Mouse (Mus musculus): Measurements from ENCODE around the gene Ccdc84.

DNA sequence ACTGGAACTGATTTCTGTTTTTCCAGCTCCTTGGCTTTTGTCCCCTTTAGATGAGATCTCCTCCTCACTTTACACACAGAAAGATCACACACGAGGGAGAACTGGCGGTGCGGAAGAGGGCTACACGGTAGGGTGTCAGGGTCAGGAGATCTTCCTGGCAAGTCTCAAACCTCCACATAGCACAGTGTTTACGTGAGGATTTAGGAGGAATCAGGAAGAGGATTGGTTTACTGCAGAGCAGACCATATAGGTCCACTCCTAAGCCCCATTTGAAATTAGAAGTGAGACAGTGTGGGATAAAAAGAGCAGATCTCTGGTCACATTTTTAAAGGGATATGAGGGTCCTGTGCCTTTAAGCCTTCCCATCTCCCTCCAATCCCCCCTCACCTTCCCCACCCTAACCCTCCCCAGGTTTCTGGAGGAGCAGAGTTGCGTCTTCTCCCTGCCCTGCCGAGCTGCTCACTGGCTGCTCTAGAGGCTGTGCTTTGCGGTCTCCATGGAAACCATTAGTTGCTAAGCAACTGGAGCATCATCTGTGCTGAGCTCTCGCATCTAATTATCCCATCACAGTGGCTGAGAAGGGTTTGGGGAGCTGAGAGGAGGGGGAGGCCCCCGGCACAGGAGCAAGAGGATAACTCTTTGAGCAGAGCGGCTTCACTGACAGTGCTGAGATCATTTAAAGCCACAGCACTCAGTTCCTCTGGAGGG, 38.8 kb upstream of the Ccdc84 start:
- TF ChIP-seq ELF1 (IDR thresholded peaks at IDR 0.05; ENCODE audit: low read depth, low read length) (no peak), MAZ (IDR thresholded peaks at IDR 0.05; ENCODE audit: low read depth, low read length) (no peak), MAX (IDR thresholded peaks at IDR 0.05; ENCODE audit: low read length) (no peak), MAFK (IDR thresholded peaks at IDR 0.05; ENCODE audit: borderline replicate concordance, low read depth, low read length) (no peak), CTCF (IDR thresholded peaks at IDR 0.05 in 2 of 3, conservative IDR thresholded peaks at IDR 0.05 in 1 of 3; ENCODE audit: control insufficient read depth in 1 of 3, insufficient read depth in 1 of 3, low read depth in 2 of 3, low read length in 3 of 3, poor library complexity in 1 of 3, severe bottlenecking in 1 of 3) (no peak), MEF2A (IDR thresholded peaks at IDR 0.05; ENCODE audit: extremely low read depth, insufficient replicate concordance, low read depth, low read length, poor library complexity, severe bottlenecking) (no peak), E2F4 (IDR thresholded peaks at IDR 0.05; ENCODE audit: borderline replicate concordance, low read depth, low read length) (no peak), POLR2A (IDR thresholded peaks at IDR 0.05; ENCODE audit: control insufficient read depth in 1 of 2, insufficient read depth in 1 of 2, low read depth in 1 of 2, low read length in 2 of 2, poor library complexity in 1 of 2) (no peak), GATA1 (IDR thresholded peaks at IDR 0.05; ENCODE audit: low read depth, low read length) (no peak), USF1 (IDR thresholded peaks at IDR 0.05; ENCODE audit: low read depth, low read length) (no peak), ZKSCAN1 (IDR thresholded peaks at IDR 0.05; ENCODE audit: low read depth, low read length) (no peak), ZNF384 (IDR thresholded peaks at IDR 0.05; ENCODE audit: low read depth, low read length) (no peak), TBP (IDR thresholded peaks at IDR 0.05; ENCODE audit: low read depth, low read length) (no peak)
